Mouse (Mus musculus): Measurements from ENCODE around the gene Zkscan8. TPM values are rescaled to one million over a fixed set of nuclear protein-coding genes. Genes with fewer than 3 reads are reported as not detected.
"Not testable (repeated sequence)": the region's sequence is repeated elsewhere in the genome, so short reads cannot be mapped to it uniquely, and the experiment has no call there.

The Zkscan8 gene
- polyA plus RNA-seq, 1 experiment: 1.7 TPM

GRCm38 (mm10) chr13:21502296-21502695, 28.6 kb downstream of the Zkscan8 start:
- H3K4me3 ChIP-seq (ENCODE audit: control insufficient read depth, low read depth, low read length): no peak overlapping the region
- no peak overlapping the region for H3K27ac ChIP-seq (ENCODE audit: control insufficient read depth, insufficient read depth, low read depth, low read length)
- no peaks in the 10 kb centered on the region for H3K27me3 ChIP-seq (ENCODE audit: control insufficient read depth, insufficient read depth, low read length)
- H3K36me3 ChIP-seq (ENCODE audit: control insufficient read depth, insufficient read depth, low read length): no peaks in the 10 kb centered on the region
- TF ChIP-seq CTCF (IDR thresholded peaks at IDR 0.05; ENCODE audit: control insufficient read depth, insufficient read depth, insufficient replicate concordance, low read depth, low read length): no peak
- TF ChIP-seq POLR2A (IDR thresholded peaks at IDR 0.05; ENCODE audit: control insufficient read depth, low read depth, low read length): no peak
- H3K4me1 ChIP-seq (ENCODE audit: control insufficient read depth, insufficient read depth, low read length): peaks cover 2% of the 10 kb centered on the region; the same call in 1 of the 2 replicates

DNA sequence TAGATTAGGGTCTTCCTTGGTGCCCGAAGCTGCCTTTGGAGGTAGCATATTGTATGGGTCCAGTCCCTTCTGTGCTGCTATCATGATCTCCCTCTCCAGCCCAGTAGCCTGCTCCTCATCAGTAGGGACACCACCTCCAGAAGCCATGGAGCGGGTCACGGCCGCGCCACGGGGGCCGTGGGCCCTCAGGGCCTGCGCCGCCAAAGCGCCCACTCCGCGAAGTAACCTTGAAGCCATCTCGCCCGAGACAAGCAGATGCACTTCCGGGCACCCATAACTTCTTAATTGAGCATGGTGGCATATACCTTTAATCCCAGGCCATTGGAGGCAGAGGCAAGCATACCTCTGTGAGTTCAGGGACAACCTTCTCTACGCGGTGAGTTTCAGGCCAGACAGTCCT, 29.7 kb downstream of the Zkscan8 start, which contains the start of gene Gm11273:
Gene Gm11273 (minus strand): TSS at position 237 of the 400 bp plus-strand sequence.
- H3K27ac ChIP-seq (ENCODE audit: control insufficient read depth, insufficient read depth, low read depth, low read length); H3K4me3 ChIP-seq (ENCODE audit: control insufficient read depth, low read depth, low read length); H3K27me3 ChIP-seq (ENCODE audit: control insufficient read depth, insufficient read depth, low read length); H3K36me3 ChIP-seq (ENCODE audit: control insufficient read depth, insufficient read depth, low read length); H3K4me1 ChIP-seq (ENCODE audit: control insufficient read depth, insufficient read depth, low read length): not testable (repeated sequence)

DNA sequence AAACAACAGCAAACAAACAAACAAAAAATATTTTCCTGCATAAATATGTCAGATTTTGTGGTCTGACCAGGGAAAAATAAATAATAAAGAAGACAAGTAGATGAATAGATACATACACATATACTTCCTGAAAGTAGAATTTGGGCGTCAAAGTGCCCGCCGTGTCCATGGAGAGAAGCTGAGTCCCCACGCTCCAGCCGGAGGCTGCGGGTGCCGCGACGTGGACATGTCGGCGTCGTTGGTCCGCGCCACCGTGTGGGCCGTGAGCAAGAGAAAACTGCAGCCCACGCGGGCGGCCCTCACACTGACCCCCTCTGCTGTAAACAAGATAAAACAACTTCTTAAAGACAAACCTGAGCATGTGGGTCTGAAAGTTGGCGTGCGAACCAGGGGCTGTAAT, 35.8 kb downstream of the Zkscan8 start, which contains the start of gene AK157302:
Gene AK157302 (plus strand): TSS at position 144 of the 400 bp plus-strand sequence.
- Histone ChIP-seq H3K27me3 (ENCODE audit: control insufficient read depth, insufficient read depth, low read length) (no peaks in the 10 kb centered on the region), H3K27ac (ENCODE audit: control insufficient read depth, insufficient read depth, low read depth, low read length) (no peak within 1 kb of the TSS), H3K36me3 (ENCODE audit: control insufficient read depth, insufficient read depth, low read length) (no peaks in the 10 kb centered on the region), H3K4me3 (ENCODE audit: control insufficient read depth, low read depth, low read length) (peak within 1 kb of the TSS; percentile 66), H3K4me1 (ENCODE audit: control insufficient read depth, insufficient read depth, low read length) (no peaks in the 10 kb centered on the region)
- TF ChIP-seq POLR2A (IDR thresholded peaks at IDR 0.05; ENCODE audit: control insufficient read depth, low read depth, low read length) (no peak), CTCF (IDR thresholded peaks at IDR 0.05; ENCODE audit: control insufficient read depth, insufficient read depth, insufficient replicate concordance, low read depth, low read length) (no peak)

DNA sequence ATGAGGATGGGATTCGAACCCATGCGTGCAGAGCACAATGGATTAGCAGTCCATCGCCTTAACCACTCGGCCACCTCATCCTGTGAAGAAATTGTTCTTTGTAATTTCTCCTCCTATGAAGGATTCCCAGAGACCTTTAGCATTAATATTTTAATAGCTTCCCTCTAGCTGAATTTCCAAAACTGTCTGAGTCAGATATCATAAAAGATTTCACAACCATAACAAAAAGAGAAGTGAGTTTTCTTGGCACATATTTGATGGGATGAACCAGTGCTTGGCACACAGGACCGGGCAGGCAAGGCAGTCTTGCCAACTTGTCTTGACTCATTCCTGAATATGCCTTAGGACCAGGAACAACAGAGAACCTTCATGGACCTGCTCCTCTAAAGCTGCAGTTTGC, 38.1 kb downstream of the Zkscan8 start:
- no peaks in the 10 kb centered on the region for H3K27me3 ChIP-seq (ENCODE audit: control insufficient read depth, insufficient read depth, low read length)
- TF ChIP-seq POLR2A (IDR thresholded peaks at IDR 0.05; ENCODE audit: control insufficient read depth, low read depth, low read length): no peak
- no peak for TF ChIP-seq CTCF (IDR thresholded peaks at IDR 0.05; ENCODE audit: control insufficient read depth, insufficient read depth, insufficient replicate concordance, low read depth, low read length)
- no peak overlapping the region for H3K27ac ChIP-seq (ENCODE audit: control insufficient read depth, insufficient read depth, low read depth, low read length)
- no peaks in the 10 kb centered on the region for H3K36me3 ChIP-seq (ENCODE audit: control insufficient read depth, insufficient read depth, low read length)
- no peak overlapping the region for H3K4me3 ChIP-seq (ENCODE audit: control insufficient read depth, low read depth, low read length)
- no peaks in the 10 kb centered on the region for H3K4me1 ChIP-seq (ENCODE audit: control insufficient read depth, insufficient read depth, low read length)

DNA sequence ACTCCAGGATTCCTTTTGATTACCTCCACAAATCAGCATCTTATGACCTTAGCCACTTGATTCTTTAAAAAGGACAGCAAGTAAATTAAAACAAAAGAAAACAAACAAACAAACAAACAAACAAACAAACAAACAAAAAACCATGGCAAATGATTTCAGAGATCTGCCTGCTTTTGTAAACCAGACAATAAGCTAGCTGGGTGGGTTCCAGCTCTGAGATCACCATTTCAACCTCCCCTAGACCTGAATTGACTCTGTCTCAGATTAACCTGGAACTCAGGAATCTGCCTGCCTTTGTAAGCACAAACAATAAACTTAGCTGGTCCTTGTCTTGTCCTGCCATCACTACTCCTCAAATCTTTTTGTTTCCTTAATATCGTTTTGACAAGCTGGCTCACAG, 44.0 kb downstream of the Zkscan8 start:
- Histone ChIP-seq H3K4me3 (ENCODE audit: control insufficient read depth, low read depth, low read length) (no peak overlapping the region), H3K27ac (ENCODE audit: control insufficient read depth, insufficient read depth, low read depth, low read length) (no peak overlapping the region), H3K27me3 (ENCODE audit: control insufficient read depth, insufficient read depth, low read length) (no peaks in the 10 kb centered on the region), H3K4me1 (ENCODE audit: control insufficient read depth, insufficient read depth, low read length) (no peaks in the 10 kb centered on the region), H3K36me3 (ENCODE audit: control insufficient read depth, insufficient read depth, low read length) (no peaks in the 10 kb centered on the region)
- no peak for TF ChIP-seq POLR2A (IDR thresholded peaks at IDR 0.05; ENCODE audit: control insufficient read depth, low read depth, low read length)
- TF ChIP-seq CTCF (IDR thresholded peaks at IDR 0.05; ENCODE audit: control insufficient read depth, insufficient read depth, insufficient replicate concordance, low read depth, low read length): no peak

- H3K36me3 ChIP-seq (ENCODE audit: control insufficient read depth, insufficient read depth, low read length): not testable (repeated sequence)
- peak within 1 kb of the TSS; percentile 75 for H3K27ac ChIP-seq (ENCODE audit: control insufficient read depth, insufficient read depth, low read depth, low read length)
Measured at GRCm38 (mm10) chr13:21478759-21479670, 51.9 kb downstream of the Zkscan8 start, which contains the start of the genes Zkscan4 and Gm10065. Gene Zkscan4 (plus strand): TSS chr13:21478907. Gene Gm10065 (minus strand): TSS chr13:21479441.

GRCm38 (mm10) chr13:21472427-21472826, 58.5 kb downstream of the Zkscan8 start:
- TF ChIP-seq POLR2A (IDR thresholded peaks at IDR 0.05; ENCODE audit: control insufficient read depth, low read depth, low read length) (no peak), CTCF (IDR thresholded peaks at IDR 0.05; ENCODE audit: control insufficient read depth, insufficient read depth, insufficient replicate concordance, low read depth, low read length) (no peak)
- Histone ChIP-seq H3K36me3 (ENCODE audit: control insufficient read depth, insufficient read depth, low read length) (no peaks in the 10 kb centered on the region), H3K4me3 (ENCODE audit: control insufficient read depth, low read depth, low read length) (no peak overlapping the region), H3K27ac (ENCODE audit: control insufficient read depth, insufficient read depth, low read depth, low read length) (no peak overlapping the region), H3K27me3 (ENCODE audit: control insufficient read depth, insufficient read depth, low read length) (no peaks in the 10 kb centered on the region), H3K4me1 (ENCODE audit: control insufficient read depth, insufficient read depth, low read length) (no peaks in the 10 kb centered on the region; the same call in 1 of the 2 replicates)

More at GRCm38 (mm10) chr13:21478759-21479670, 51.9 kb downstream of the Zkscan8 start, which contains the start of the genes Zkscan4 and Gm10065:
- not testable (repeated sequence) for H3K4me1 ChIP-seq (ENCODE audit: control insufficient read depth, insufficient read depth, low read length); H3K27me3 ChIP-seq (ENCODE audit: control insufficient read depth, insufficient read depth, low read length)
- H3K4me3 ChIP-seq (ENCODE audit: control insufficient read depth, low read depth, low read length): peak within 1 kb of the TSS; percentile 83

Data from testis, adult 2 months (tissue).